Mouse (Mus musculus): Measurements from ENCODE around the gene Ftl1. TPM values are rescaled to one million over a fixed set of nuclear protein-coding genes. Genes with fewer than 3 reads are reported as not detected.

Gene Ftl1
- polyA plus RNA-seq, 2 experiments: 1,846 to 4,811 TPM

- H3K4me1 ChIP-seq (replicated peaks; ENCODE audit: control insufficient read depth in 2 of 2, insufficient read depth in 2 of 2, low read length in 1 of 2): peaks cover 32% of the 10 kb centered on the region in 2 experiments
- WGBS (ENCODE audit: insufficient replicate concordance): 55% methylated on average over 9 of the region's 9 CpGs
These were observed 2.9 kb downstream of the Ftl1 start for GRCm38 (mm10) chr7:45456721-45457203.

GRCm38 (mm10) chr7:45455932-45456696 lies 3.6 kb downstream of the Ftl1 start:
- H3K4me1 ChIP-seq (replicated peaks; ENCODE audit: control insufficient read depth in 2 of 2, insufficient read depth in 2 of 2, low read length in 1 of 2): peaks cover 28 to 32% of the 10 kb centered on the region in 2 experiments
- H3K27me3 ChIP-seq (ENCODE audit: control insufficient read depth, insufficient read depth, low read length): no peaks in the 10 kb centered on the region
- H3K36me3 ChIP-seq (replicated peaks; ENCODE audit: control insufficient read depth, insufficient read depth, low read depth): peaks cover 17% of the 10 kb centered on the region
- 76% methylated on average over 13 of the region's 13 CpGs for WGBS (ENCODE audit: insufficient replicate concordance)
- H3K4me3 ChIP-seq (ENCODE audit: insufficient read depth in 1 of 2, low read depth in 2 of 2, low read length in 2 of 2): no peak overlapping the region
- ATAC-seq (ENCODE audit: insufficient read depth) (no peak), DNase-seq (ENCODE audit: low read depth in 3 of 3, low spot score in 3 of 3) (no peak)
- H3K9me3 ChIP-seq (ENCODE audit: control insufficient read depth, low read length): no peaks in the 10 kb centered on the region
- no peak overlapping the region for H3K9ac ChIP-seq (replicated peaks)
- H3K4me2 ChIP-seq (ENCODE audit: low read depth): no peak overlapping the region
- peak overlapping the region; percentile 27 for H3K27ac ChIP-seq
- TF ChIP-seq CTCF (IDR thresholded peaks at IDR 0.05; ENCODE audit: low read depth): no peak
- TF ChIP-seq EP300 (IDR thresholded peaks at IDR 0.05; ENCODE audit: low read depth): no peak

More at GRCm38 (mm10) chr7:45456721-45457203, 2.9 kb downstream of the Ftl1 start:
- DNase-seq (ENCODE audit: low read depth in 3 of 3, low spot score in 3 of 3): no peak
- Histone ChIP-seq H3K9me3 (ENCODE audit: control insufficient read depth, low read length) (no peaks in the 10 kb centered on the region), H3K27me3 (ENCODE audit: control insufficient read depth, insufficient read depth, low read length) (no peaks in the 10 kb centered on the region), H3K27ac (peak overlapping the region; percentile 65), H3K9ac (replicated peaks) (no peak overlapping the region), H3K4me3 (ENCODE audit: insufficient read depth in 1 of 2, low read depth in 2 of 2, low read length in 2 of 2) (peak overlapping the region; percentile 22 to 100; a peak in 3 of 4 replicates), H3K36me3 (replicated peaks; ENCODE audit: control insufficient read depth, insufficient read depth, low read depth) (peaks cover 20% of the 10 kb centered on the region), H3K4me2 (ENCODE audit: low read depth) (peak overlapping the region; percentile 96)
- TF ChIP-seq EP300 (IDR thresholded peaks at IDR 0.05; ENCODE audit: low read depth) (no peak), CTCF (IDR thresholded peaks at IDR 0.05; ENCODE audit: low read depth) (no peak)
- ATAC-seq (ENCODE audit: insufficient read depth): no peak

- Histone ChIP-seq H3K9ac (replicated peaks) (no peak overlapping the region), H3K4me3 (ENCODE audit: insufficient read depth in 1 of 2, low read depth in 2 of 2, low read length in 2 of 2) (no peak overlapping the region), H3K9me3 (ENCODE audit: control insufficient read depth, low read length) (no peaks in the 10 kb centered on the region), H3K4me1 (replicated peaks; ENCODE audit: control insufficient read depth in 2 of 2, insufficient read depth in 2 of 2, low read length in 1 of 2) (peaks cover 18 to 24% of the 10 kb centered on the region in 2 experiments), H3K4me2 (ENCODE audit: low read depth) (no peak overlapping the region), H3K27ac (no peak overlapping the region), H3K27me3 (ENCODE audit: control insufficient read depth, insufficient read depth, low read length) (no peaks in the 10 kb centered on the region), H3K36me3 (replicated peaks; ENCODE audit: control insufficient read depth, insufficient read depth, low read depth) (peaks cover 17% of the 10 kb centered on the region)
- 85% methylated on average over 15 of the region's 15 CpGs for WGBS (ENCODE audit: insufficient replicate concordance)
- ATAC-seq (ENCODE audit: insufficient read depth) (no peak), DNase-seq (ENCODE audit: low read depth in 3 of 3, low spot score in 3 of 3) (no peak)
- no peak for TF ChIP-seq EP300 (IDR thresholded peaks at IDR 0.05; ENCODE audit: low read depth)
- TF ChIP-seq CTCF (IDR thresholded peaks at IDR 0.05; ENCODE audit: low read depth): no peak
These were observed 4.7 kb downstream of the Ftl1 start for GRCm38 (mm10) chr7:45454971-45455370.

GRCm38 (mm10) chr7:45451344-45451982 lies 8.2 kb downstream of the Ftl1 start:
- TF ChIP-seq CTCF (IDR thresholded peaks at IDR 0.05; ENCODE audit: low read depth): peak; percentile 98
- no peak for TF ChIP-seq EP300 (IDR thresholded peaks at IDR 0.05; ENCODE audit: low read depth)
- Histone ChIP-seq H3K4me2 (ENCODE audit: low read depth) (peak overlapping the region; percentile 3; the same call in 1 of the 2 replicates), H3K4me3 (ENCODE audit: insufficient read depth in 1 of 2, low read depth in 2 of 2, low read length in 2 of 2) (no peak overlapping the region), H3K36me3 (replicated peaks; ENCODE audit: control insufficient read depth, insufficient read depth, low read depth) (no peaks in the 10 kb centered on the region; the same call in 1 of the 2 replicates), H3K27ac (no peak overlapping the region), H3K9ac (replicated peaks) (no peak overlapping the region), H3K27me3 (ENCODE audit: control insufficient read depth, insufficient read depth, low read length) (no peaks in the 10 kb centered on the region), H3K4me1 (replicated peaks; ENCODE audit: control insufficient read depth in 2 of 2, insufficient read depth in 2 of 2, low read length in 1 of 2) (peaks cover 6 to 9% of the 10 kb centered on the region in 2 experiments), H3K9me3 (ENCODE audit: control insufficient read depth, low read length) (no peaks in the 10 kb centered on the region)
- ATAC-seq (ENCODE audit: insufficient read depth) (peak; percentile 77), DNase-seq (ENCODE audit: low read depth in 3 of 3, low spot score in 3 of 3) (peak; percentile 70 to 81 (median 71))
- 50% methylated on average over 23 of the region's 23 CpGs for WGBS (ENCODE audit: insufficient replicate concordance)

GRCm38 (mm10) chr7:45449974-45450373 lies 9.7 kb downstream of the Ftl1 start:
- no peaks in the 10 kb centered on the region for H3K36me3 ChIP-seq (replicated peaks; ENCODE audit: control insufficient read depth, insufficient read depth, low read depth)
- H3K4me2 ChIP-seq (ENCODE audit: low read depth): no peak overlapping the region
- peaks cover 6 to 9% of the 10 kb centered on the region in 2 experiments for H3K4me1 ChIP-seq (replicated peaks; ENCODE audit: control insufficient read depth in 2 of 2, insufficient read depth in 2 of 2, low read length in 1 of 2)
- no peak overlapping the region for H3K27ac ChIP-seq
- no peak for TF ChIP-seq CTCF (IDR thresholded peaks at IDR 0.05; ENCODE audit: low read depth)
- TF ChIP-seq EP300 (IDR thresholded peaks at IDR 0.05; ENCODE audit: low read depth): no peak
- H3K9ac ChIP-seq (replicated peaks): no peak overlapping the region
- 90% methylated on average over 1 of the region's 1 CpGs for WGBS (ENCODE audit: insufficient replicate concordance)
- H3K27me3 ChIP-seq (ENCODE audit: control insufficient read depth, insufficient read depth, low read length): no peaks in the 10 kb centered on the region
- no peak for ATAC-seq (ENCODE audit: insufficient read depth)
- no peaks in the 10 kb centered on the region for H3K9me3 ChIP-seq (ENCODE audit: control insufficient read depth, low read length)
- no peak for DNase-seq (ENCODE audit: low read depth in 3 of 3, low spot score in 3 of 3)
- H3K4me3 ChIP-seq (ENCODE audit: insufficient read depth in 1 of 2, low read depth in 2 of 2, low read length in 2 of 2): no peak overlapping the region
